Comparison of ENCODE assay signal across 18 mouse cellular contexts in genomic region chr17:24036954-24037353, GRCm38 (mm10). TPM values are rescaled to one million over a fixed set of nuclear protein-coding genes. Genes with fewer than 3 reads are reported as not detected.
DNase-seq lines count a peak whose midpoint lies in the region; ATAC-seq and TF ChIP-seq lines count a peak whose summit lies in the region.
"Had no signal": no experiment of that assay in that cellular context is flagged by ENCODE, and none has a peak within 500 bp of the region (broad histone marks: within the 10 kb centered on the region; RNA-seq: fewer than 3 reads in every experiment).

No protein-coding gene starts in this region.

- no peaks in the 10 kb centered on the region for H3K4me1 ChIP-seq in kidney, postnatal 0 days (replicated peaks; ENCODE audit: insufficient read depth, low read length)
- no peaks in the 10 kb centered on the region for H3K4me1 ChIP-seq in kidney, embryonic 14.5 days (ENCODE audit: control insufficient read depth, insufficient read depth, low read length)
- H3K4me1 ChIP-seq in E14TG2a.4 (replicated peaks; ENCODE audit: low read depth, low read length): peaks cover 43% of the 10 kb centered on the region
- no peaks in the 10 kb centered on the region for H3K4me1 ChIP-seq in intestine, postnatal 0 days (replicated peaks; ENCODE audit: control insufficient read depth, insufficient read depth, low read length)
- H3K4me1 ChIP-seq: forebrain, embryonic 12.5 days; hindbrain, embryonic 12.5 days; limb, embryonic 15.5 days had no signal

- intact Hi-C loops in heart, postnatal 25 days (cut with DNase I): no loop called here

- H3K4me2 ChIP-seq in kidney, postnatal 0 days (ENCODE audit: low read length): no peak overlapping the region
- H3K4me2 ChIP-seq in kidney, embryonic 14.5 days (replicated peaks; ENCODE audit: low read depth, low read length): no peak overlapping the region
- H3K4me2 ChIP-seq in intestine, postnatal 0 days (replicated peaks; ENCODE audit: low read depth): no peak overlapping the region; the same call in 1 of the 2 replicates
- H3K4me2 ChIP-seq: forebrain, embryonic 12.5 days; heart, embryonic 12.5 days; hindbrain, embryonic 12.5 days; limb, embryonic 15.5 days had no signal

- H3K9ac ChIP-seq in kidney, postnatal 0 days (ENCODE audit: low read depth, low read length): no peak overlapping the region
- H3K9ac ChIP-seq in kidney, embryonic 14.5 days (ENCODE audit: low read depth, low read length): no peak overlapping the region
- 0 out of 2 replicates have a peak overlapping the region, but pooled peaks have one; percentile 27 for H3K9ac ChIP-seq in intestine, postnatal 0 days (ENCODE audit: low read depth, low read length)
- H3K9ac ChIP-seq: forebrain, embryonic 12.5 days; heart, embryonic 12.5 days; hindbrain, embryonic 12.5 days; limb, embryonic 15.5 days had no signal

- TF ChIP-seq CTCF in kidney, postnatal 0 days (IDR thresholded peaks at IDR 0.05; ENCODE audit: low read depth): peak; percentile 9; the same call in 1 of the 2 replicates
- TF ChIP-seq CTCF in E14TG2a.4 (conservative IDR thresholded peaks at IDR 0.05; ENCODE audit: low read length): no peak
- peak; percentile 63 for TF ChIP-seq CTCF in intestine, postnatal 0 days (IDR thresholded peaks at IDR 0.05; ENCODE audit: low read depth)

- 69% methylated on average over 6 of the region's 6 CpGs for WGBS in kidney, postnatal 0 days
- 68% methylated on average over 6 of the region's 6 CpGs for WGBS in kidney, embryonic 14.5 days
- WGBS in intestine, postnatal 0 days: 53% methylated on average over 6 of the region's 6 CpGs

- H3K36me3 ChIP-seq in kidney, postnatal 0 days (ENCODE audit: insufficient read depth, low read length): no peaks in the 10 kb centered on the region
- no peaks in the 10 kb centered on the region for H3K36me3 ChIP-seq in kidney, embryonic 14.5 days (ENCODE audit: control insufficient read depth, insufficient read depth, low read length)
- no peaks in the 10 kb centered on the region for H3K36me3 ChIP-seq in E14TG2a.4 (ENCODE audit: insufficient read depth, low read length)
- no peaks in the 10 kb centered on the region for H3K36me3 ChIP-seq in intestine, postnatal 0 days (ENCODE audit: control insufficient read depth, insufficient read depth)
- H3K36me3 ChIP-seq: forebrain, embryonic 12.5 days; heart, embryonic 12.5 days; hindbrain, embryonic 12.5 days; limb, embryonic 15.5 days had no signal

- H3K27ac ChIP-seq in kidney, postnatal 0 days: no peak overlapping the region
- no peak overlapping the region for H3K27ac ChIP-seq in kidney, embryonic 14.5 days (ENCODE audit: low read depth, low read length)
- H3K27ac ChIP-seq in intestine, postnatal 0 days (ENCODE audit: low read depth, low read length): peak overlapping the region; percentile 78
- H3K27ac ChIP-seq: forebrain, embryonic 12.5 days; gastrocnemius, adult 2 months; hindbrain, embryonic 12.5 days; limb, embryonic 15.5 days had no signal

- H3K4me3 ChIP-seq in kidney, postnatal 0 days (replicated peaks; ENCODE audit: low read depth, low read length): no peak overlapping the region
- no peak overlapping the region for H3K4me3 ChIP-seq in kidney, embryonic 14.5 days (ENCODE audit: low read length)
- peak overlapping the region; percentile 35; the same call in 1 of the 2 replicates for H3K4me3 ChIP-seq in E14TG2a.4 (replicated peaks; ENCODE audit: low read length)
- H3K4me3 ChIP-seq in intestine, postnatal 0 days (ENCODE audit: low read depth, low read length): no peak overlapping the region
- H3K4me3 ChIP-seq: forebrain, embryonic 12.5 days; gastrocnemius, adult 2 months; heart, embryonic 12.5 days; hindbrain, embryonic 12.5 days; limb, embryonic 15.5 days; megakaryocyte, embryonic 14.5 days had no signal

- no peaks in the 10 kb centered on the region for H3K27me3 ChIP-seq in kidney, postnatal 0 days (ENCODE audit: insufficient read depth, low read length)
- H3K27me3 ChIP-seq in kidney, embryonic 14.5 days (ENCODE audit: control insufficient read depth, insufficient read depth, low read length): no peaks in the 10 kb centered on the region
- no peaks in the 10 kb centered on the region for H3K27me3 ChIP-seq in E14TG2a.4 (ENCODE audit: insufficient read depth, low read length)
- H3K27me3 ChIP-seq in intestine, postnatal 0 days (replicated peaks; ENCODE audit: control insufficient read depth, insufficient read depth, low read length): no peaks in the 10 kb centered on the region
- H3K27me3 ChIP-seq: forebrain, embryonic 12.5 days; heart, embryonic 12.5 days; hindbrain, embryonic 12.5 days; limb, embryonic 15.5 days had no signal

- no peaks in the 10 kb centered on the region for H3K9me3 ChIP-seq in kidney, postnatal 0 days (replicated peaks; ENCODE audit: low read length)
- no peaks in the 10 kb centered on the region for H3K9me3 ChIP-seq in kidney, embryonic 14.5 days (ENCODE audit: control insufficient read depth, low read length)
- H3K9me3 ChIP-seq in E14TG2a.4 (ENCODE audit: low read length): no peaks in the 10 kb centered on the region
- no peaks in the 10 kb centered on the region for H3K9me3 ChIP-seq in intestine, postnatal 0 days (ENCODE audit: control insufficient read depth)
- H3K9me3 ChIP-seq: forebrain, embryonic 12.5 days; heart, embryonic 12.5 days; hindbrain, embryonic 12.5 days; limb, embryonic 15.5 days had no signal

- no peak for ATAC-seq in kidney, postnatal 0 days (replicated peaks; ENCODE audit: low FRiP score, low read depth)
- ATAC-seq in kidney, embryonic 14.5 days (ENCODE audit: low FRiP score, low TSS enrichment): no peak
- peak; percentile 64 for ATAC-seq in intestine, postnatal 0 days

- DNase-seq in kidney, postnatal 0 days (ENCODE audit: low spot score): no peak
- peak; percentile 37 to 52 for DNase-seq in adrenal gland, postnatal 36 days
- DNase-seq in heart, postnatal 25 days (ENCODE audit: low spot score): no peak
- no peak for DNase-seq in right cerebral cortex, postnatal 10 days (ENCODE audit: low spot score in 2 of 2)
- no peak for DNase-seq in thymus, postnatal 10 days (ENCODE audit: low spot score in 2 of 2)
- DNase-seq: cerebellum, postnatal 10 days; gastrocnemius, adult 2 months; kidney, postnatal 14 days; layer of hippocampus, postnatal 36 days had no signal

RNA-seq across cellular contexts. Expression of gene Prss27, which starts 1.0 kb away (rescaled TPM):
- 0.68 and 0.78 TPM in 2 replicates for polyA plus RNA-seq in kidney, postnatal 0 days (2015; fragmentation: Nextera tagmentation; extraction: Ambion mirVana)
- not detected in 2 replicates for polyA plus RNA-seq in kidney, embryonic 14.5 days (2014; fragmentation: Nextera tagmentation; extraction: Ambion mirVana)
- under 1 TPM; 0.40 to 0.43 TPM for total RNA-seq in adrenal gland, postnatal 36 days (2021)
- 0.12 and 0.18 TPM in 2 replicates for polyA plus RNA-seq in intestine, postnatal 0 days (2015; fragmentation: Nextera tagmentation; extraction: Ambion mirVana)
- total RNA-seq in heart, postnatal 25 days (2021): not detected
- total RNA-seq: gastrocnemius, adult 2 months; layer of hippocampus, postnatal 36 days had no signal
- polyA plus RNA-seq: embryonic facial prominence, embryonic 11.5 days had no signal

RNA-seq across cellular contexts. Expression of gene Kctd5, which starts 36.3 kb away (rescaled TPM):
- 47.6 and 51.2 TPM in 2 replicates for polyA plus RNA-seq in kidney, postnatal 0 days (2015; fragmentation: Nextera tagmentation; extraction: Ambion mirVana)
- 46.2 and 65.1 TPM in 2 replicates for polyA plus RNA-seq in kidney, embryonic 14.5 days (2014; fragmentation: Nextera tagmentation; extraction: Ambion mirVana)
- total RNA-seq in adrenal gland, postnatal 36 days (2021): 10 to 100 TPM; 16.2 to 19.4 TPM
- 58.5 and 61.3 TPM in 2 replicates for polyA plus RNA-seq in intestine, postnatal 0 days (2015; fragmentation: Nextera tagmentation; extraction: Ambion mirVana)
- 10 to 100 TPM; 10.2 to 11.2 TPM for total RNA-seq in heart, postnatal 25 days (2021)

RNA-seq across cellular contexts. Expression of gene Prss22, which starts 39.1 kb away (rescaled TPM):
- 0.43 and 0.72 TPM in 2 replicates for polyA plus RNA-seq in kidney, postnatal 0 days (2015; fragmentation: Nextera tagmentation; extraction: Ambion mirVana)
- 0.59 and 0.91 TPM in 2 replicates for polyA plus RNA-seq in kidney, embryonic 14.5 days (2014; fragmentation: Nextera tagmentation; extraction: Ambion mirVana)
- total RNA-seq in adrenal gland, postnatal 36 days (2021): not detected
- 0.09 TPM in 1 of 2 replicates, not detected in the other for polyA plus RNA-seq in intestine, postnatal 0 days (2015; fragmentation: Nextera tagmentation; extraction: Ambion mirVana)
- not detected for total RNA-seq in heart, postnatal 25 days (2021)
- total RNA-seq: gastrocnemius, adult 2 months; layer of hippocampus, postnatal 36 days had no signal

RNA-seq across cellular contexts. Expression of gene Prss30, which starts 56.6 kb away (rescaled TPM):
- 0.18 and 0.25 TPM in 2 replicates for polyA plus RNA-seq in kidney, postnatal 0 days (2015; fragmentation: Nextera tagmentation; extraction: Ambion mirVana)
- 0.26 and 0.30 TPM in 2 replicates for polyA plus RNA-seq in kidney, embryonic 14.5 days (2014; fragmentation: Nextera tagmentation; extraction: Ambion mirVana)
- under 1 TPM; 0.23 to 0.33 TPM for total RNA-seq in adrenal gland, postnatal 36 days (2021)
- 4.7 and 12.1 TPM in 2 replicates for polyA plus RNA-seq in intestine, postnatal 0 days (2015; fragmentation: Nextera tagmentation; extraction: Ambion mirVana)
- not detected for total RNA-seq in heart, postnatal 25 days (2021)
- total RNA-seq: gastrocnemius, adult 2 months; layer of hippocampus, postnatal 36 days had no signal
- polyA plus RNA-seq: embryonic facial prominence, embryonic 11.5 days; forebrain, embryonic 12.5 days; heart, embryonic 12.5 days; hindbrain, embryonic 12.5 days; limb, embryonic 15.5 days had no signal

Comparison
In these comparisons a context has a peak if more than half of its experiments do, and no peak if none do; other contexts are left out.
1. DNase-seq: peak in adrenal gland, postnatal 36 days (2 of 2); none in kidney, postnatal 0 days (single experiment), heart, postnatal 25 days (single experiment), right cerebral cortex, postnatal 10 days (0 of 2) and thymus, postnatal 10 days (0 of 2).